Mouse (Mus musculus) cortical plate, adult 2 months (tissue): Measurements from ENCODE around the gene Acaa1a. TPM values are rescaled to one million over a fixed set of nuclear protein-coding genes. Genes with fewer than 3 reads are reported as not detected.

Source experiments
- H3K27ac ChIP-seq: fragments of 200-500 bp; 2 replicates; pipeline ENCODE4 v1.5.1; 2012; ENCODE audit warnings: low read length, control low read depth, inconsistent platforms; ENCODE audit not compliant: insufficient read depth
- H3K4me1 ChIP-seq: fragments of 200-500 bp; 2 replicates; pipeline ENCODE4 v1.6.1; 2011; ENCODE audit warnings: low read length; ENCODE audit not compliant: control insufficient read depth, insufficient read depth
- H3K4me3 ChIP-seq: fragments of 200-500 bp; 2 replicates; pipeline ENCODE4 v1.5.1; 2011; ENCODE audit warnings: mild to moderate bottlenecking, low read length, control low read depth; ENCODE audit not compliant: insufficient read depth
- CTCF ChIP-seq: fragments of 200-500 bp; IDR thresholded peaks from 2 replicates; pipeline ENCODE4 v1.5.1; 2011; ENCODE audit warnings: mild to moderate bottlenecking, control low read depth, low read length; ENCODE audit not compliant: insufficient read depth; ENCODE audit errors: extremely low read depth
- POLR2A ChIP-seq: fragments of 200-500 bp; IDR thresholded peaks from 2 replicates; pipeline ENCODE4 v1.6.1; 2011; ENCODE audit warnings: mild to moderate bottlenecking, low read length, control low read depth; ENCODE audit not compliant: insufficient read depth; ENCODE audit errors: extremely low read depth
- polyA plus RNA-seq: library from polyadenylated mRNA; depleted of rRNA; stranded (reverse); fragments of >200 nt; gene quantifications from 2 replicates; pipeline ENCODE4 v1.2.3, GENCODE M21; 2012

Gene Acaa1a
- polyA plus RNA-seq, 1 experiment = 141 TPM

DNA sequence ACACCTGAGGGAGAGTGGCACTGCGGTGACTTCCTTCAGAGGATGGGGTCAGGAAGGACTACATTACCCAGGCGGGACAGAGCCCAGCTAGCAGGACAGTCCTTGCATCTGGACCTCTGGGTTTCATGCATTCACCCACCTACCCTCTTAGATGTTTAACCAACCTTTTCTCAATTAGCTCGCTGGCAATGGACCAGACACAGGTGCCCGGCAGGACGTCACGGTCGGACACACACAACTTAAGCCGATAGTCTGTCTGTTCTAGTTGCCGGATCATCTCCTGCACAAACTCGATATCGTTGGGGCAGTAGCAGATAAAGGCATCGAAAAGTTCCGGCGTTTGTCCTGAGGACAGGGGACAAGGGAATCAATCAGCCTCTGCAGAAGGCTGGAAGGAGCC is 1.6 kb upstream of the Acaa1a start:
- Histone ChIP-seq H3K4me1 (peaks cover 3% of the 10 kb centered on the region), H3K27ac (no peak overlapping the region), H3K4me3 (no peak overlapping the region)
- no peak for TF ChIP-seq CTCF
- TF ChIP-seq POLR2A = no peak

DNA sequence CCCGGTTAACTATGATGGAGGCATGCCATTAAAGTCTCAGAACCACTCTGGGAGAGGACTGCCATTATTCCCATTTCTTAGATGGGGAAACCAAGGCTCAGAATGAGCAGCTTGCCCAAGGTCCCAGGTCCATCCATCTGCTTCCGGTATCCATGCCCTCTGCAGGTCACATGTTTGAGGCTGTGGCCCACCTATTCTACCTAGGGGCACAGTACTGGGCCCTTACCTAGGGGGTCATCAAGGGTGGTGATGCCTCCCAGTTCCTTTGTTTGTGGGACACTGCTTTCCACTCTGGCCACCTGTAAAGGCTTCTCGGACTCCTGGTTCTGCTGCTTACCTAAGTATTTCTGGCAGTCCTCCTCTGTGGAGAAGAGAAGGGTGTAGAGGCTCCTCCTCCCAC is 1.1 kb upstream of the Acaa1a start:
- TF ChIP-seq CTCF (no peak), POLR2A (no peak)
- H3K4me1 ChIP-seq = peaks cover 3% of the 10 kb centered on the region
- no peak overlapping the region for H3K27ac ChIP-seq
- H3K4me3 ChIP-seq = no peak overlapping the region

DNA sequence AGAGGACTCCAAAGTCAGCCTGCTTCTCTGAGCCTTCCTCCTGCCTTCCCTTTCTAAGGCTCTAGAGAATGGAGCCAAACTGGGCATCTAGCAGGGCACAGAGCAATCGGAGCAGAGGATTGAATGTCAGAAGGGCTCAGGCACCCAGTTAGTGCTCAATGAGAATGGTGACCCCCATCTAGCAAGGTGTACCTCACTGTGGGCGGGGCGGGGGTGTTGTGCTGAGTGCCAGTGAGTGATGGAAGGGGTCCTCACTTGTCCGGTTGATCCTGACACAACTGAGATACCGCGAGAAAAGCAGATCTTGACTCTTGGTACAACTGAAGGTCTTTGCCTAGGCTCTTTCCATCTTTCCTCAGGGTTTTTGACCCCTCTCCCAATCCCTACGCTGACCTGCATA is 370 bp upstream of the Acaa1a start:
- H3K4me1 ChIP-seq = peaks cover 3% of the 10 kb centered on the region
- H3K27ac ChIP-seq = no peak overlapping the region
- no peak for TF ChIP-seq POLR2A
- TF ChIP-seq CTCF = no peak
- peak overlapping the region; percentile 56 for H3K4me3 ChIP-seq

DNA sequence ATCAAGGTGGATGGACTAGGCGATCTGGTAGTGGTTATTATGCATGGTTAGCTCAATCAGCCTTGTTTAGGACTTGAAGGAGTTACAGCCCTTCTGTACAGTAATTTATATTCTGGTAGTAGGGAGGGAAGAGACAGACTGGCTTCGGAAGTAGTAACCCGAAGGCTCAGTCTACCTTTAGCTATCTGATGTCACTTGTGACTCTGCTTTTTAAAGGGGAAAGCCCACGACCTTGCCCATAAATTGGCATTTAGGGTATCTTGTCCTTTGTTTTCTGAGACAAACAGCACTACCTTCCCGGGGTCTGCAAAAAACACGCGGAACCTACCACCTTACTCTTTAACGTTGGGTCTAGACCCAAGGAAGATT is 720 bp downstream of the Acaa1a start:
- TF ChIP-seq CTCF = no peak
- TF ChIP-seq POLR2A = no peak
- Histone ChIP-seq H3K4me3 (peak overlapping the region; percentile 56), H3K4me1 (peaks cover 3% of the 10 kb centered on the region), H3K27ac (peak overlapping the region; percentile 26; the same call in 1 of the 2 replicates)

DNA sequence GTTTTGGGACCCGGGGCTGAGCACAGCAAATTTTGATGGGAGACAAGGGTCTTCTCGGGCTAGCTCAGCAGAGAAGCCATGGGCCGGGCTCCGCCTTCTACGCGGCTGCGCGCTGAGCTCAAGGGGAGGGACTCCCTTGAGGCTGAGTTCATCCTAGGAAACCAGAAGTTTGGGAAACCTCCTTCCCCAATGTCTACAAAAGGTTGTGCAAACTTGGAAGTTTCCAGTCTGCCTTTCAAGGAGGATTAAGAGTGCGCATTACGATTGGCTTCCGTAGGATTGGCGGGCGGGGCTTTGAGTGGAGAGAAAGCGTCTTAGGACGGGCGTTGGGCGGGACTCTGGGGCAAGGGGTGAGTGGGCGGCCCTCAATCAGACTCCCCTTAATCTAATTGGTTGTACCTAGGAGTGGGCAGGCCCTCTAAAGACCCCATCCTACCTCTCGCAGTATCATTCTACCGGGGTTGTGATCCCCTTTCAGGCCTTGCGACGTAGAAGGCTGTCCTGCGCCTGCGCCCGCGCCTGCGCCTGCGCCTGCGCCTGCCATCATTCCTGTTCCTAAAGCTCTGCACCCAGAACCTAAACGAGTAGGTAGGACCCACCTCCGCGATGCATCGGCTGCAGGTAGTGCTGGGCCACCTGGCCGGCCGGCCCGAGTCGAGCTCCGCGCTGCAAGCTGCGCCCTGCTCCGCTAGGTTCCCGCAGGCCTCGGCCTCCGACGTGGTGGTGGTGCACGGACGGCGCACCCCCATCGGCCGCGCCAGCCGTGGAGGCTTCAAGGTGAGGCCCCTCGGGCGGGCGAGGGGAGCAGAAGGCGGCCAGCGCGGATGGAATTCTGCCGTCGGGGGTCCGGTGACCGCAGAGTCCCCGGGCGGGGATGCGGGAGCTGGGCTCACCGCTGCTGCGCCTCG is 1.7 kb downstream of the Acaa1a start, which contains the start of gene Myd88:
Gene Myd88 (minus strand): TSS at position 503 of the 908 bp plus-strand sequence.
- Histone ChIP-seq H3K27ac (peak within 1 kb of the TSS; percentile 76), H3K4me3 (peak within 1 kb of the TSS; percentile 53)

DNA sequence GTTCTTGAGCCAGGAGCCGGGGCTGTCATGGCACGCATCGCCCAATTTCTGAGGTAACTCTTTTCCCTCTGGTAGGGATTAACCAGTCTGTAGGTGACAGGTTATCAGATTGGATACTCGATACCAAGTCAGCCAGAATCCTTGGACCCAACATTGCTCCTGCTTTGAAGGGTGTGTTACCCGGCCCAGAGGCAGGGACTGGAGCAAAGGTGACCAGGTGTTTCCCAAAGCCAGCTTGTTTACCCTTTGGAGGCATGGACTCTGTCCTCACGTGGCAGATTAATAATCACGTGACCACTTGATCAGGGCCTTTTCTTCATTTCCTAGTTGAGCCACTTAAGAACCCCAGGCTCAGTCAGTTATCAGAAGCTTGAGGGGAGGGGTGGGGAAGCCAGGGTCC is 3.3 kb downstream of the Acaa1a start:
- Histone ChIP-seq H3K4me1 (peaks cover 3% of the 10 kb centered on the region), H3K4me3 (no peak overlapping the region; the same call in 1 of the 2 replicates), H3K27ac (no peak overlapping the region)
- no peak for TF ChIP-seq CTCF
- TF ChIP-seq POLR2A = no peak

More for the DNA sequence above, 1.7 kb downstream of the Acaa1a start, which contains the start of gene Myd88:
- H3K4me1 ChIP-seq = peaks cover 3% of the 10 kb centered on the region
- peak; percentile 89 for TF ChIP-seq POLR2A
- no peak for TF ChIP-seq CTCF

DNA sequence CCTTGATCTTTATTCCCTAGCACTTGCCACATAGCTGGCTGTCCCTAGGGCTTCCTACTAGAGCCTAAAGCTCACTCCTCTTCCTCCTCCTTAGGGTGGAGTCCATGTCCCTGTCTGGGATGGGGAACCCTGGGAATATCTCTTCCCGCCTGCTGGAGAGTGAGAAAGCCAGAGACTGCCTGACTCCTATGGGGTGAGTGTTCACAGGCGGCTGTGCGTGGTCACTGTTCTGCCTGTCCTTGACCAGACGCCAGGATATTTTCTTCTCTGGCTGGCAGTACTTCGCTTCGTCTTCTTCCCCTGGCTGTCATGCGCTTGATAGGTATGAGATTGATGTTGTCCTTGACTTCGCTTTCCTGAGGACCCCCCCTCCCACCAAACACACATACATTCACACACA is 6.9 kb downstream of the Acaa1a start:
- H3K27ac ChIP-seq = no peak overlapping the region
- H3K4me1 ChIP-seq = peaks cover 3% of the 10 kb centered on the region
- TF ChIP-seq POLR2A (no peak), CTCF (no peak)
- H3K4me3 ChIP-seq = no peak overlapping the region

DNA sequence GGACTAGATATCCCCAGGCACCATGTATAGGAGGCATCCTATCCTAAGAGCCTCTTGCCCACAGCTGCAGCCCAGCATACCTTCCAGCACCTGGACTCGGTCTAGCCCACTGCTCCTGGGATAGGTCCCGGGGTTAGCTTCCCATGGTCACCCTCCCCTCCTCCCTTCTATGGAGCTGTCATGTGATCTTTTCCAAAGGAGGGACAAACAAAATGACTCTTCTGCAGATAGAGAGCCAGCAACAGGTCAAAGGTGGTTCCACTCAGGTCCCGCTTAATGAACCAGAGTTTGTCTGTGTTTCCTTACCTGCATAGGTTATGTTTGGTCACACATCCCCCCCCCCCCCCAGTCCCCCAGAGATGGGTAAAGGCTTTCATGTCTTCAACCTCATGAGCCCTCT is 11.1 kb downstream of the Acaa1a start:
- Histone ChIP-seq H3K4me1 (no peaks in the 10 kb centered on the region), H3K27ac (no peak overlapping the region), H3K4me3 (no peak overlapping the region)
- no peak for TF ChIP-seq POLR2A
- no peak for TF ChIP-seq CTCF

DNA sequence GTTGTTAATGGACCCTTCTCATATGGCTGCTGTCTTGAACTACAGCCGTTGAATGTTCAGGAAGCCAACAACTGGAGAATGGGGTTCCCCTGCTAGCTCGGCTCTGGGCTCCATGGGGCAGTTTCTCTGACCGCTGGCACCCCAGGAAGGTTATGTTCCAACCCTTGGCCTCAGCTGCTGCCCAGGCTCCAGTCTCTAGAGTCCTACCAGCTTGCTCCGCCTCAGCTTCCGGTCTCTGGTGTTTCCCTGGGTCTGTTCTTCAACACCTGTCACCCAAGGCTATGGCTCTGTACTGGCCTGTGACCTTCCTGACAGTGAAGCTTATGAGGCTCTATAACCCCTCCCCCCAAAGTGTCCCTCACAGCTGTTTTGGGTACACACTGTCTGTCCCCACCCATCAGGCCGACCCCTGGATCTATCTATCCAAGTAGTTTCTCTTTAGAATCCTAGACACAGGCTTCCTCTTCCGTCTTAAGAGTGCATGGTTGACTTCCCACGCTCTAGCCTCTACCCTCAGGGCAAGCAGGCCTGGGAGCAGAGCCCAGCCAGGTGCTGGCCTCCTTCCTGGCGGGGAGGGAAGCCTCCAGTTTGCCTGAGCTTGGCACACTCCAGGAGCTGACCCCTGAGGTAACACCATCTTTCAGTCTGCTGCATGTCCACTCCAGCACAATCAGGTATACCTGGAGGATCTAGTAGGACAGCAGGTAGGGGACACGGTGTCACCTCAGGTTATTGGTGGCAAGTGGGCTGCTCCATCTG is 11.7 kb downstream of the Acaa1a start:
- TF ChIP-seq POLR2A = no peak
- H3K27ac ChIP-seq = no peak overlapping the region
- H3K4me3 ChIP-seq = no peak overlapping the region
- H3K4me1 ChIP-seq = no peaks in the 10 kb centered on the region

DNA sequence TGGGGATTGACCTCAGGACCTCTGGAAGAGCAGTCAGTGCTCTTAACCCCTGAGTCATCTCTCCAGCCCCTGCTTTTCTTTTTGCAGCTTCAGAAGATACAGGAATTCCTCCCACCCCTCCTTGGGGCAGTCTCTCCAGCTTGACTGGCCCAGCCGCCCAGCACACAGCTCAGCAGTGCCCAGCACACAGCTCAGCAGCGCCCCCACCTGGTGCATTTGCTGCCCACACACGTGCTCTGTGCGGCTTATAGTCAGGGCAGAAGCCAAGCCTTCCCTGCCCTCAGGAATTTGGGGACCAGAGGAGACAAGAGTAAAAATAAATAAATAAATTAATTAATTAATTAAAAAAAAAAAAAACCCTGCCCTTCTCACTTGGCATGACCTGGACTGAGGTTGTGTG is 12.6 kb downstream of the Acaa1a start:
- no peak overlapping the region for H3K27ac ChIP-seq
- TF ChIP-seq POLR2A (no peak), CTCF (peak; percentile 69)
- H3K4me1 ChIP-seq = no peaks in the 10 kb centered on the region
- H3K4me3 ChIP-seq = no peak overlapping the region
